Mouse (Mus musculus): ENCODE data around the gene Myof.

DNA sequence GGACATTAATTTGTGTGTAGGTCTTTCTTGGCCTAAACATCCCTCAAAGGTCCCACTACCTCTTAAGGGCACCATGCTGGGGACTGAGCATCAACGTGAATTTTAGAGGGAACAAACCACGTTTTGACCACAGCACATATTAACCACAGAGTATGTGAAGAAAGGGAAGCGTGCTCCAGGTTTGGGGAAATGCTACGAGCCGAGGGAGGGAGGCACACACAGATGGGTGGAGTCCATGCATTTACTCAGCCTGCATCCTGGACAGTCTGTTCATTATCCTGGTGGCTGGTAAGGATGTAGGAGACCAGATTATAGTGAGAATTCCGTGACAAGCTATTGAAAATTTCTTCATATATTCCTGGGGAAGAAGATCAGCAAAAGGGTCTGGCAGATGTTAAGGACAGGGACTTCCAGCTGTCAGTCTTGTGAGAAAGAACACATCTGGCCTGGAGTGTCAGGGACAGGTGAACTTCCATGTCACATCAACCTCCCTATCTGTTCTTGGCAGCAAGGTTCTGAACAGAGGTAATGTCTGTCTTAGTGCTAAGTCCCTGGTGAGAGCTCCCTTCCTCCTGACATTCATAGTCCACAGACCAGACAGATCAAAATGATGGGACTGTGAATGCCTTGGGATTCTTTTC, 166.7 kb downstream of the Myof start:
- TF ChIP-seq POLR2A (IDR thresholded peaks at IDR 0.05; ENCODE audit: insufficient read length, low read depth), result no peak
- TF ChIP-seq MYOG (IDR thresholded peaks at IDR 0.05; ENCODE audit: control insufficient read depth in 1 of 3, insufficient read depth in 1 of 3, insufficient read length in 2 of 3, low read depth in 2 of 3), result no peak
- no peak for TF ChIP-seq SRF (IDR thresholded peaks at IDR 0.05; ENCODE audit: control insufficient read depth, insufficient read length, low read depth)
- TF ChIP-seq MAX (IDR thresholded peaks at IDR 0.05; ENCODE audit: low read depth), result no peak
- no peak for TF ChIP-seq E2F4 (IDR thresholded peaks at IDR 0.05; ENCODE audit: insufficient read depth)
- no peak for TF ChIP-seq USF1 (IDR thresholded peaks at IDR 0.05; ENCODE audit: low read depth)
- no peak for TF ChIP-seq TCF12 (IDR thresholded peaks at IDR 0.05; ENCODE audit: insufficient read depth, poor library complexity, severe bottlenecking)
- no peak for TF ChIP-seq CEBPB (IDR thresholded peaks at IDR 0.05; ENCODE audit: insufficient read depth, poor library complexity, severe bottlenecking)
- no peak for TF ChIP-seq REST (IDR thresholded peaks at IDR 0.05; ENCODE audit: insufficient read depth, insufficient read length)
